Mouse (Mus musculus) kidney, embryonic 14.5 days (tissue): ENCODE results near the gene Mcm9. TPM values are rescaled to one million over a fixed set of nuclear protein-coding genes. Genes with fewer than 3 reads are reported as not detected.
"Not testable (repeated sequence)": the region's sequence is repeated elsewhere in the genome, so short reads cannot be mapped to it uniquely, and the experiment has no call there.

Source experiments
- ATAC-seq: fragments of 200-750 bp; cut with Nextera tagmentation; 2 replicates; pipeline ENCODE4 v1.8.0; 2017; ENCODE audit warnings: moderate number of reproducible peaks, mild to moderate bottlenecking, moderate TSS enrichment, moderate library complexity; ENCODE audit not compliant: low FRiP score, low TSS enrichment
- H3K27ac ChIP-seq: fragments of 300-500 bp; sonication (generic); 2 replicates; pipeline ENCODE4 v1.5.1; 2014; ENCODE audit warnings: low read depth, mild to moderate bottlenecking, low read length, moderate library complexity, mixed read lengths
- H3K27me3 ChIP-seq: fragments of 300-500 bp; sonication (generic); 2 replicates; pipeline ENCODE4 v1.6.1; 2014; ENCODE audit warnings: mild to moderate bottlenecking, low read length; ENCODE audit not compliant: control insufficient read depth, insufficient read depth
- H3K36me3 ChIP-seq: fragments of 300-500 bp; sonication (generic); 2 replicates; pipeline ENCODE4 v1.6.1; 2014; ENCODE audit warnings: low read length, mixed read lengths; ENCODE audit not compliant: control insufficient read depth, insufficient read depth
- H3K4me1 ChIP-seq: fragments of 300-500 bp; sonication (generic); 2 replicates; pipeline ENCODE4 v1.6.1; 2014; ENCODE audit warnings: low read length, mixed read lengths; ENCODE audit not compliant: control insufficient read depth, insufficient read depth
- H3K4me2 ChIP-seq: fragments of 300-500 bp; sonication (generic); replicated peaks from 2 replicates; pipeline ENCODE4 v1.6.1; 2014; ENCODE audit warnings: low read depth, mild to moderate bottlenecking, low read length
- H3K4me3 ChIP-seq: fragments of 300-500 bp; sonication (generic); 2 replicates; pipeline ENCODE4 v1.5.1; 2014; ENCODE audit warnings: mild to moderate bottlenecking, low read length
- H3K9ac ChIP-seq: fragments of 300-500 bp; sonication (generic); 2 replicates; pipeline ENCODE4 v1.6.1; 2014; ENCODE audit warnings: low read depth, mild to moderate bottlenecking, low read length, moderate library complexity
- H3K9me3 ChIP-seq: fragments of 300-500 bp; sonication (generic); 2 replicates; pipeline ENCODE4 v1.6.1; 2016; ENCODE audit warnings: low read length; ENCODE audit not compliant: control insufficient read depth
- WGBS: fragments of 180-500 bp; shearing (Covaris S2); extraction: QIAGEN DNeasy Blood & Tissue Kit; methylation state at CpG from one replicate; pipeline ENCODE4 v1.1.7; 2014; 5-methylcytosine and 5-hydroxymethylcytosine counted together
- polyA plus RNA-seq: library from polyadenylated mRNA; unstranded; fragments of >200 nt; fragmentation: Nextera tagmentation; extraction: Ambion mirVana; gene quantifications from 2 replicates; pipeline ENCODE4 v1.2.1, GENCODE M21; 2014

Mcm9 gene
- polyA plus RNA-seq, 1 experiment from 2014 or later = 18.8 TPM

- H3K9ac ChIP-seq = no peak overlapping the region
- no peaks in the 10 kb centered on the region for H3K27me3 ChIP-seq
- H3K9me3 ChIP-seq = no peaks in the 10 kb centered on the region
- no peaks in the 10 kb centered on the region for H3K36me3 ChIP-seq
- H3K4me2 ChIP-seq = no peak overlapping the region
- no peaks in the 10 kb centered on the region for H3K4me1 ChIP-seq
- no peak for ATAC-seq
- WGBS = 71% methylated on average over 1 of the region's 1 CpGs
- H3K4me3 ChIP-seq = no peak overlapping the region
- no peak overlapping the region for H3K27ac ChIP-seq
Measured at GRCm38 (mm10) chr10:53512491-53512890, 117.7 kb downstream of the Mcm9 start.

- no peak overlapping the region for H3K27ac ChIP-seq
- 37% methylated on average over 6 of the region's 6 CpGs for WGBS
- peak; percentile 79 for ATAC-seq
- no peaks in the 10 kb centered on the region for H3K36me3 ChIP-seq
- no peak overlapping the region for H3K9ac ChIP-seq
- no peaks in the 10 kb centered on the region for H3K27me3 ChIP-seq
- H3K4me2 ChIP-seq = no peak overlapping the region
- H3K4me3 ChIP-seq = no peak overlapping the region
- no peaks in the 10 kb centered on the region for H3K4me1 ChIP-seq
- no peaks in the 10 kb centered on the region for H3K9me3 ChIP-seq
Measured at GRCm38 (mm10) chr10:53509158-53509773, 121.0 kb downstream of the Mcm9 start.

GRCm38 (mm10) chr10:53508676-53509075, 121.6 kb downstream of the Mcm9 start:
- no peak for ATAC-seq

GRCm38 (mm10) chr10:53505526-53505925, 124.7 kb downstream of the Mcm9 start:
- no peak overlapping the region for H3K4me3 ChIP-seq
- H3K4me2 ChIP-seq = no peak overlapping the region
- no peak for ATAC-seq
- 86% methylated on average over 2 of the region's 2 CpGs for WGBS
- no peak overlapping the region for H3K9ac ChIP-seq
- no peaks in the 10 kb centered on the region for H3K36me3 ChIP-seq
- no peaks in the 10 kb centered on the region for H3K27me3 ChIP-seq
- H3K27ac ChIP-seq = no peak overlapping the region
- H3K4me1 ChIP-seq = peaks cover 4% of the 10 kb centered on the region; the same call in 1 of the 2 replicates
- H3K9me3 ChIP-seq = no peaks in the 10 kb centered on the region

More at GRCm38 (mm10) chr10:53508676-53509075, 121.6 kb downstream of the Mcm9 start:
- H3K36me3 ChIP-seq = no peaks in the 10 kb centered on the region
- no peak overlapping the region for H3K27ac ChIP-seq
- no peak overlapping the region for H3K4me2 ChIP-seq
- H3K27me3 ChIP-seq = no peaks in the 10 kb centered on the region
- no peaks in the 10 kb centered on the region for H3K9me3 ChIP-seq
- H3K4me3 ChIP-seq = no peak overlapping the region
- H3K9ac ChIP-seq = no peak overlapping the region
- no peaks in the 10 kb centered on the region for H3K4me1 ChIP-seq

GRCm38 (mm10) chr10:53505069-53505468, 125.2 kb downstream of the Mcm9 start:
- H3K4me2 ChIP-seq = no peak overlapping the region
- peaks cover 4% of the 10 kb centered on the region; the same call in 1 of the 2 replicates for H3K4me1 ChIP-seq
- no peaks in the 10 kb centered on the region for H3K36me3 ChIP-seq
- H3K9me3 ChIP-seq = no peaks in the 10 kb centered on the region
- no peak overlapping the region for H3K9ac ChIP-seq
- H3K27me3 ChIP-seq = no peaks in the 10 kb centered on the region
- ATAC-seq = no peak
- 55% methylated on average over 3 of the region's 3 CpGs for WGBS
- H3K27ac ChIP-seq = no peak overlapping the region
- no peak overlapping the region for H3K4me3 ChIP-seq

GRCm38 (mm10) chr10:53502875-53503816, 127.1 kb downstream of the Mcm9 start:
- peak overlapping the region; percentile 24; the same call in 1 of the 2 replicates for H3K27ac ChIP-seq
- H3K4me2 ChIP-seq = peak overlapping the region; percentile 29
- H3K4me3 ChIP-seq = no peak overlapping the region

GRCm38 (mm10) chr10:53502471-53502870, 127.8 kb downstream of the Mcm9 start:
- no peak overlapping the region for H3K4me3 ChIP-seq
- H3K36me3 ChIP-seq = no peaks in the 10 kb centered on the region
- no peaks in the 10 kb centered on the region for H3K9me3 ChIP-seq
- H3K27me3 ChIP-seq = no peaks in the 10 kb centered on the region
- H3K4me2 ChIP-seq = no peak overlapping the region
- peaks cover 4% of the 10 kb centered on the region; the same call in 1 of the 2 replicates for H3K4me1 ChIP-seq
- H3K27ac ChIP-seq = no peak overlapping the region
- ATAC-seq = no peak
- 92% methylated on average over 13 of the region's 13 CpGs for WGBS
- no peak overlapping the region for H3K9ac ChIP-seq

More at GRCm38 (mm10) chr10:53502875-53503816, 127.1 kb downstream of the Mcm9 start:
- H3K9me3 ChIP-seq = no peaks in the 10 kb centered on the region
- peak; percentile 49; the same call in 1 of the 2 replicates for ATAC-seq
- no peaks in the 10 kb centered on the region for H3K27me3 ChIP-seq
- peak overlapping the region; percentile 42; the same call in 1 of the 2 replicates for H3K9ac ChIP-seq
- peaks cover 4% of the 10 kb centered on the region; the same call in 1 of the 2 replicates for H3K4me1 ChIP-seq
- H3K36me3 ChIP-seq = no peaks in the 10 kb centered on the region
- WGBS = 42% methylated on average over 21 of the region's 21 CpGs

- peaks cover 4% of the 10 kb centered on the region; the same call in 1 of the 2 replicates for H3K4me1 ChIP-seq
- no peaks in the 10 kb centered on the region for H3K27me3 ChIP-seq
- no peak overlapping the region for H3K9ac ChIP-seq
- no peaks in the 10 kb centered on the region for H3K9me3 ChIP-seq
- no peak overlapping the region for H3K4me2 ChIP-seq
- H3K4me3 ChIP-seq = no peak overlapping the region
- H3K36me3 ChIP-seq = no peaks in the 10 kb centered on the region
- H3K27ac ChIP-seq = no peak overlapping the region
- no peak for ATAC-seq
Measured at GRCm38 (mm10) chr10:53499518-53499917, 130.7 kb downstream of the Mcm9 start.

GRCm38 (mm10) chr10:53495349-53495748, 134.9 kb downstream of the Mcm9 start:
- not testable (repeated sequence) for H3K9me3 ChIP-seq, H3K27me3 ChIP-seq, H3K4me1 ChIP-seq, H3K4me2 ChIP-seq, ATAC-seq, H3K36me3 ChIP-seq, H3K9ac ChIP-seq, H3K4me3 ChIP-seq, H3K27ac ChIP-seq
- WGBS = 91% methylated on average over 3 of the region's 3 CpGs
